Mouse (Mus musculus) heart, postnatal 14 days (tissue): ENCODE data around the gene Olfr557. TPM values are rescaled to one million over a fixed set of nuclear protein-coding genes. Genes with fewer than 3 reads are reported as not detected.

ENCODE experiments used
- DNase-seq, 2 experiments: peaks; one replicate each; pipeline ENCODE4 v3.0.0; 2021 to 2022
- intact Hi-C: fragments of 180-260 bp; cut with DNase I; formaldehyde crosslinking; loops from one replicate; pipeline ENCODE4 v1.15.1; 2025
- long read RNA-seq, 2 experiments: library from polyadenylated mRNA; stranded (forward); transcript quantifications; one replicate each; pipeline ENCODE4 v2.0.0; 2021
- total RNA-seq, 2 experiments: library from RNA; stranded (reverse); gene quantifications; 2 replicates each; pipeline ENCODE4 v1.2.3; 2021

Gene Olfr557
- total RNA-seq: not detected
- long read RNA-seq, experiment 1: 0 reads
- long read RNA-seq, experiment 2: 0 reads

DNA sequence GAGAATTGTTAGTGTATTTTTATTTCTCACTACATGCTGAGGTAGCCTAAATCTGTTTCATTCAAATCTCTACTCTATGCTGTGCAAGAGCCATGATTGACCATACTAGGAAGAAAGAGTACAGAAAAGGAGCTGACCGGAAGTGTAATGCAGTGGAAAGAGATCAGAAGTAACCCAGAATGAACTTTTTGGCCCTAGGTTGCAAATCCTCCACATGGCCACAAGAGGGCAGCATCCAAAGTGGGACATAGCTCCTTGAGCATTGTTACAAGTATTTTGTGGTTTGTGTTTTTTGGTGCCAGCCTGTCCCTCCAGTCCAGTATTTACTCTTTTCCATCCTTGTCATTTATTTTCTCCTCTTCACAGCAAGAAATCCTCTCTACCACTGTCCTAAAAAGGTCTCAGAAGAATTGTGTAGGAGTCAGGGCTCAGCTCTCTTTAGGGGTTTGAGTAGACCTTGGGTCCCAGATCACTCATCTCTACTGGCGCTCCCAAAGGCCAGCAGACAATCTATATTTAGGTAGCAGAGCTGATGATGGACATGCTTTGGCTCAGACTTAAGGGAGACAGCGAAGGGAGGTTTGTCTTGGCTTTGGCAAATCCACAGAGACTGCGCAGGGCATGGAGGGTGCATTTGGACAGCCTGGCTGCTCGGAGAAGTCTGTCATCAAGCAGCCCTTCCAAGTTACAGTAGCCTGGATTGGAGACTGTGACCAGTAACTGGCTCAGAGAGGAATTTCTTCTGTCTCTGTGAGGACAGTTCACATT lies at the start of gene Olfr557:
Olfr557 (plus strand) TSS at position 553 of the 768 bp plus-strand sequence.
- DNase-seq: peak; percentile 21 to 59
- intact Hi-C loops: loop anchor here (10.0 kb wide), 2 partner anchors 181 to 229 kb away; partner anchors contain the start of gene Olfr572

DNA sequence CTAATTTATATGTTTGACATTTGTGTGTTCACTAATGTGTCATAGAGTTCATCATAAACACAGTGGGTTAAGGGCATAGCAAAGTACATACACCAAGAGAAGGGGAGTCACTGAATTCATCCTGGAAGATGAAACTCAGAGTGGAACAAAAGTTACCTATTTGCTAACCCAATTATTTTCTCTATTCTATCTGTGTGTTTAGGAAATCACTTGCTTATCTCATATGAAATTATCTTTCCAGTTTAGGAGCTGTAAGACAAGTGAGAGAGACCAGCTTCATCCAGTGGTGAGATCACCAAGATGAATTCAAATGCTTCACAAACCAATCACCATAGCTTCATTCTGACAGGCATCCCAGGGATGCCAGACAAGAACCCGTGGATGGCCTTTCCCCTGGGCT lies 37.2 kb upstream of the Olfr557 start, which contains the start of gene Olfr555:
Olfr555 (plus strand) TSS at position 301 of the 400 bp plus-strand sequence.
- intact Hi-C loops: no loop called here

DNA sequence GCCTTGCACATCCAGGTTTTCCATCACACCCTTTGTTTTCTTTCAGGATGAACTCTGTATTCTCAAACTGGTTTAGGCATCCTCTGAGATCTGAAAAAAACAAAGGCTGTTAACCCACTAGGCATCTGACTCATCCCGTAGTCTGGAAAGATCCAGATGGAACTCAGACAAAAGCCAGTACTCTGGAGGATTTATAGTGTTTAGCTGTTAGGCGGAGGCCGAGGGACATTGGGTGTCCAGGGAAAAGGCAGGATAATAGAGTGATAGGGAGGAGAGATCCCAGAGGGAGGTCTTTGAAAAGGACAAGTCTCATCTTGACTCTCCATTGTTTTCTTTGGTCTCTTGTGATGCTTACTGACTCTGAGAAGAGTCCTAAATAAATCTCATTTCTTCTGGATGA lies 31.1 kb upstream of the Olfr557 start, which contains the start of gene Olfr556:
Olfr556 (plus strand) TSS at position 301 of the 400 bp plus-strand sequence.
- DNase-seq: no peak
- intact Hi-C loops: loop anchor here (2.0 kb wide), 1 partner anchor 254 kb away; no protein-coding TSS in a partner anchor

More for the DNA sequence above, 37.2 kb upstream of the Olfr557 start, which contains the start of gene Olfr555:
- no peak for DNase-seq

DNA sequence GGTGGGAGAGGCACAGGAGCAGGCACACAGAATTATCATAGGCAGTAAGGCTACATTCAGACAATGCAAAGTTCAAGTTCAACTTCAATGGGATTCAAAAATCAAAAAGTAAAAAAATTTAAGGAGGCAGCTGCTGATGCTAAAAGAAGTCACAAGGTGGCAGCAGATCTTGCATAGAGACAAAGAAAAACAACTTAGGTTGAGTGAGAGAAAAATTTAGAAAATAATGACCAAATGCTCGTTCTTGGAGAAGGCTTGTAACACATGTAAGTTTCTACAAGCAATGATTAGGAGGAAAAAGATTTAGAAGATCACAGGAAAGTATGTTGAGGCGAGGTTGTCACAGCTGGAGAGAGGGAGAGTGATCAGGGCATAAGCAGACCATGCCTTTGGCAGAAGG lies 30.3 kb upstream of the Olfr557 start:
- intact Hi-C loops: loop anchor here (2.0 kb wide), 1 partner anchor 253 kb away; no protein-coding TSS in a partner anchor
- no peak for DNase-seq

DNA sequence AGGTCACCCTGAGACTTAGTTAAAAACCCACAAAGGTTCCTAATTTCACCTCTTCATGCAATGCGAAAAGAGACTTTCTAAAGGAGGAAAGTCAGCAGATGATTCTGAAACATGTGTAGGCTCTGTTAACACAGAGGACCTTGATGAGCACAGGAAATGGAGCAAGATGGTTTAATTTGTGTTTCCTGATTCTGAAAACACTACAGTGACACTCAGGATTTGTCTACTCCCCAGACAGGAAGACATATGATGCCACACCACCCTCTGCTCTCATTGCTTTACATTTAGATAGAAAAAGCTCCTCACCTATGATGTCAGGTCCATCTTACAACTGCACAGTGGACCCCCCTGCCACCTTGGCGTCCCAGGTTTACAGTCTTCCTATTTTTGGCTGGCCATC lies 19.5 kb upstream of the Olfr557 start:
- no peak for DNase-seq
- intact Hi-C loops: loop anchor here (10.0 kb wide), 1 partner anchor 61 kb away; the partner anchor contains the start of gene Olfr553

DNA sequence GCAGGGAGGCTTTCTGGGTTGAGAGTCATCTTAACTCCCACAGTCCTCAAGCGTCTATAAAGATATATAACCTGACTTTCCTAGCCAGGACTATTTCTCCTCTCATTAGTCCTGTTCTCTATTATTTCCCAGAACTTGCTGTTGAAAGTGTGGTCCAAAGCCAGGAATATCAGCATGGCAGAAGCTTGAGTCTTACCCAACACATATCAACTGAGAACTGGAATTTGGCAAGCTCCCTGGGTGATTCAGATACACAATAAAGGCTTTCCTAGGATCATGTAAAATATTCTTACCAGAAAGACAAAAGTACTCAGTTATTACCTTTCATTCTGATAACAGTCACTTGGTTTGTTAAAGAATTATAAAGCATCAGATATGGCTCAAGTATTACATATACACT lies 13.8 kb upstream of the Olfr557 start:
- intact Hi-C loops: no loop called here
- DNase-seq: no peak

DNA sequence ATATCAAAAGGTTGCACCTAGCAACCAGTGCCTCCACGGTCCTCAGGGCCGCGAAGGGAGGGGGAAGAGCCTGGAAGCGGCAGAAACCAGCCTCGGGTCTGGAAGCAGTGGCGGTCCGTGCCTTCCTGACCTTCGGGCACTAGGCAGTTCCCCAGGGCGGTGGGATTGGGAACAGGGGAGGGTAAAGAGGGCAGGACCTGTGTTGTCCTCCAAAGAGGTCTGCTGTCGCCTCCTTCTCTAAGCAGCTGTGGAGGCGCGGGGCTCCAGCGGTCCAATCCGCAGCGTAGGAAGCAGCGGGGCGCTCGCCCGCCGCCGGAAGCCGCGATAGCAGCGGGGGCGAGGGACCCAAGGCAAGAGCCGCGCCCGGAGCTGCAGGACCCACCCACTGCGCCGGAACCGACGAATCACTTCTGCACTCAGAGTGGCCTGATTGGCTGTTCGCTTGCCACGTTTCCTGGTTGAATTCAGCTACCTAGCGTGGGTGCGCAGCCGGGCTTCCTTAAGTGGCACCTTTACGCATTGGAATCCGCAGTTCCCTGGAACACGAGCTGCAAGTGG lies 8.7 kb upstream of the Olfr557 start, which contains the start of gene Trim68:
Trim68 (minus strand) TSS at position 384 of the 558 bp plus-strand sequence.
- intact Hi-C loops: no loop called here
- DNase-seq: peak; percentile 90

DNA sequence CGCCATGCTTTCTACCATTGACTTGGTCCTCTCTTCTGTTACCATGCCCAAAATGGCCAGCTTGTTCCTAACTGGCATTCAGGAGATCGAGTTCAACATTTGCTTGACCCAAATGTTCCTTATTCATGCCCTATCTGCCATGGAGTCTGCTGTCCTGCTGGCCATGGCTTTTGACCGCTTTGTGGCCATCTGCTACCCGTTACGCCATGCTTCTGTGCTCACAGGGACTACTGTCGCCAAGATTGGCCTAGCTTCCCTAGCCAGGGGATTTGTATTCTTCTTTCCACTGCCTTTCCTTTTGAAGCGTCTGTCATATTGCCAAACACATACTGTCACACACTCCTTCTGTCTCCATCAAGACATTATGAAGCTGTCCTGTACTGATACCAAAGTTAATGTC lies 2.8 kb downstream of the Olfr557 start:
- no peak for DNase-seq
- intact Hi-C loops: loop anchor here (1.0 to 10.0 kb wide), 3 partner anchors 9 to 226 kb away; partner anchors contain the start of gene Olfr572

DNA sequence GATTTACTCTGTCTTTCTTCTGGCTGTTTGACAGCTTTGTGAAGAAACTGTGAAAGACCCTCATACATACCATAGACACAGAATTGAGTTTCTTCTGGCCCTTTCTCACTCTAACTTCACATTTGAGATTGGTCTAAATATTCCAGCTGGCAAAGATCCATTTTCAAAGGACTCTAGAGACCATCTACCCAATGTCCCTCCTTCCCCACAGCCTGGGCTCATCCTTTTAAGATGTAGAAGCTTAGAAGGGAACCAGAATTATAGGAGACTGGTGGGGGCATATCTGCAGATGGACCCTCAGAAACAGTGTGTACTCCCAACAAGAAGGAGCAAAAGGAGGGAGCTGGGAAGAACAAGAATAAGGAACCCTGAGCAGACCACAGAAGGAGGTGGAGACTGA lies 6.2 kb downstream of the Olfr557 start, which contains the start of gene Olfr558:
Olfr558 (plus strand) TSS at position 301 of the 400 bp plus-strand sequence.
- intact Hi-C loops: no loop called here
- no peak for DNase-seq

DNA sequence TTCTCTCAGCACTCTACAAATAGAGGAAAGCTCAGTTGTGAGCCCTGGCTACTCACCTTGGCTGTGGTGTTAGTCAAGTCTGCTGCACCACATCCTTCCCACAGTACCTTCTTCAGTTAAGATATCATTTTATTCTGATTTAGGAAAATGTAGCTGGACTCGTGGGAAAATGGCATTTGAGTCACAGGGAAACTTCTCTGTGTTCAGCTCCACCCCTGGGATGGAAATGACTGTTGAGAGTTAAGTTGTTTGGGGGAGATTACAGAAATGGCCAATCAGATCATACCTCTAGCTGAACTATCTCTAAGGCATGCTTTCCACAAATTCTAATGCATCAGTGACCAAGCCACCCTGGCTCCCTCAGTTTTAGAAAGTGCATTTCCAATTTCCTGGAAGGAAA lies 23.3 kb downstream of the Olfr557 start, which contains the start of gene Olfr33:
Olfr33 (minus strand) TSS at position 101 of the 400 bp plus-strand sequence.
- no peak for DNase-seq
- intact Hi-C loops: no loop called here

DNA sequence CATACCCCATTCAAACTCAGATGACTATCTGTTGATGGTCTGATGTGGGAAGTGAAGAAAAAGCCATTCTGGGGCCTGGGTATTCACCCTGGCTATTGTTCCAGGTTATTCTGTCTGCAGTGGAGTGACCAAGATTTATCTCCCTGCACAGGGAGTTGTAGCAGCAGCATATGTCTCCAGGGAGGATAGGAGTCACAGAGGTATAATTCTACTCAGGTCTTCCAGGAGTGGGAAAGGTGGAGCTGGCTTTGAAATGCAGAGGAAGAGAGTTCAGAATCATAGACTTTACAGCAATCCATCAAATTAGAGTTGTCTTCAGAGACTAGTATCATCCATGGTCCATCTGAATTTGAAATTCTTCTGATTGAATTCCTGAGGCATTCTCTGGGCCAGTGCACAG lies 31.7 kb downstream of the Olfr557 start, which contains the start of gene Olfr559:
Olfr559 (minus strand) TSS at position 101 of the 400 bp plus-strand sequence.
- intact Hi-C loops: no loop called here
- DNase-seq: no peak

DNA sequence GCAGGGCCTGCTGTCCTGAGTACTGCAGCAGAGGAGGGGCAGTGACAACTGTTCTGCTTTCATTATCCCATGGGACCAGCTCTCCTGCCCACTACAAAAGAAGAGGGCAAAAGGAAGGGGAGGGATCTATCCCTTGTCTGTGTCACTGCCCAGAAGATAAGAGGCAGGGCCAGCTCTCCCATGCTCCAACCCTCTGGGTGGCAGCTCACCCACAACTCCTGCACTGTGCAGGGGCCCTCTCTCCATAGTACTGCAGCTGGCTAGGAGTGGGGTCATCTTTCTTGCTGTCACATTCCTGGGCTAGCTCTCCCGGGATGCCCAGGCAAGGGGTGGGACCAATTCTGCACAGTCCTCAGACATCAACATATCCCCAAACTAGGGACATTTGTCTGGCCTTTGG lies 38.1 kb downstream of the Olfr557 start:
- DNase-seq: no peak
- intact Hi-C loops: no loop called here

DNA sequence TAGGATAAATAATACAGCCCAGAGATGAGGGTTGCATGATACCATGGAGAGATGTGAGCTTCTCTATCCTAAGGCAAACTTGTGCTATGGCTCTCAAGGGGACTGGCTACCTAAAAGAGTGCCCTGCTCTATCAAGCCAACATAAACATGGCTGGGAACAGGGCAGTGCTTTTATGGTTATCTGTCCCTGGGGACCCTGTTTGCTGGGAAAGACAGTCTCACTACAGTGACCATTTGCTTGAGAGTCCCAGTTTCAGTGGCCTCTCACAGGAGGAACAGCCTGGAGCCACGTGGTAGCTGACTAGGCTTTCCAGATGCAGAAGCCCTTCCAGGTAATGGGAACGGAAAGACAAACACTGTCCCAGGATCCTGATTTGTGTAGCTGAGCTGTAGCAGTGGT lies 42.0 kb downstream of the Olfr557 start:
- intact Hi-C loops: no loop called here
- DNase-seq: no peak

Other genes starting within 250 kb of the Olfr557 start
- not detected for gene Olfr543, start 214.2 kb upstream of the Olfr557 start, total RNA-seq
- gene Olfr544, start 207.6 kb upstream of the Olfr557 start, total RNA-seq: not detected
- not detected for gene Olfr545, start 196.3 kb upstream of the Olfr557 start, total RNA-seq
- not detected for gene Olfr547, start 161.2 kb upstream of the Olfr557 start, total RNA-seq
- gene Olfr548-ps1, start 155.0 kb upstream of the Olfr557 start, total RNA-seq: not detected
- not detected for gene Olfr549, start 146.0 kb upstream of the Olfr557 start, total RNA-seq
- gene Trim21, start 130.4 kb upstream of the Olfr557 start, total RNA-seq: 1 to 10 TPM; 6.1 to 7.7 TPM
- gene Olfr550, start 124.5 kb upstream of the Olfr557 start, total RNA-seq: under 1 TPM; 0.17 to 0.37 TPM
- not detected for gene Olfr551, start 104.0 kb upstream of the Olfr557 start, total RNA-seq
- under 1 TPM; 0.07 to 0.27 TPM for gene Olfr552, start 98.1 kb upstream of the Olfr557 start, total RNA-seq
- not detected for gene Olfr553, start 77.7 kb upstream of the Olfr557 start, total RNA-seq
- not detected for gene Olfr554, start 57.5 kb upstream of the Olfr557 start, total RNA-seq
- not detected for gene Olfr555, start 37.1 kb upstream of the Olfr557 start, total RNA-seq
- not detected for gene Olfr556, start 31.0 kb upstream of the Olfr557 start, total RNA-seq
- gene Trim68, start 8.6 kb upstream of the Olfr557 start, total RNA-seq: 1 to 10 TPM; 7.7 to 8.7 TPM
- 1 to 10 TPM; 4.8 to 5.1 TPM for gene Olfr558, start 6.3 kb downstream of the Olfr557 start, total RNA-seq
- not detected for gene Olfr33, start 23.2 kb downstream of the Olfr557 start, total RNA-seq
- gene Olfr559, start 31.6 kb downstream of the Olfr557 start, total RNA-seq: not detected
- under 1 TPM in 1 of 2 experiments, not detected in 1; 0.32 TPM for gene Olfr560, start 63.5 kb downstream of the Olfr557 start, total RNA-seq
- gene Olfr78, start 63.6 kb downstream of the Olfr557 start, total RNA-seq: 1 to 10 TPM; 1.6 to 2.1 TPM
- gene Olfr561, start 75.3 kb downstream of the Olfr557 start, total RNA-seq: not detected
- gene Olfr564, start 107.6 kb downstream of the Olfr557 start, total RNA-seq: not detected
- not detected for gene Olfr566, start 162.9 kb downstream of the Olfr557 start, total RNA-seq
- gene Olfr568, start 181.2 kb downstream of the Olfr557 start, total RNA-seq: not detected
- not detected for gene Olfr569, start 195.0 kb downstream of the Olfr557 start, total RNA-seq
- gene Olfr570, start 198.7 kb downstream of the Olfr557 start, total RNA-seq: not detected
- gene Olfr571, start 221.6 kb downstream of the Olfr557 start, total RNA-seq: not detected
- not detected for gene Olfr572, start 228.5 kb downstream of the Olfr557 start, total RNA-seq
- gene Olfr573-ps1, start 246.7 kb downstream of the Olfr557 start, total RNA-seq: not detected